Mouse (Mus musculus) mature B cell (primary cell): ENCODE data around the gene Rad51b.

Source experiments
- in situ Hi-C: fragments of 300-500 bp; cut with MboI; formaldehyde crosslinking; loops from 2 replicates; pipeline ENCODE4 v1.14.3; 2019

Gene Rad51b

GRCm38 (mm10) chr12:79492175-79492574, 195.1 kb downstream of the Rad51b start:
- in situ Hi-C loops = no loop called here

DNA sequence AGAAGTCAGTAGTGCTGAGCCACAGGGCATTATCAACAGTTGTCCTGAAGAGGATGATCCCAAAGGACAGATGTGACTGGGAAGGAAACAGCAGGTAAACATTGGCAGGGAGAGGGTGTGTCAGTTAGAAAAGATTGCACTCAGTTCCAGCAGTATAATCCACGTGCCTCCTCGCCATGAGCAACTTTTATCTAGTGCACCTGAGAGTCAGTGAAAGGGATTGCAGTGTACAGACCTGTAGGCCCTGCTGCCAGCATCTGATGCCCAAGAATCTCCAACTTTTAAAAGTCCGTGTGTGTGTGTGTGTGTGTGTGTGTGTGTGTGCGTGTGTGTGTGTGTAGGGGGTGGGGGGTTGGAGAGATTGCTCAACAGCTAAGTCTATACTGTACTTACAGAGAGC, 195.5 kb downstream of the Rad51b start:
- in situ Hi-C loops = no loop called here

- in situ Hi-C loops = no loop called here
These were observed 196.4 kb downstream of the Rad51b start for GRCm38 (mm10) chr12:79493481-79493880.

GRCm38 (mm10) chr12:79498326-79498725, 201.2 kb downstream of the Rad51b start:
- in situ Hi-C loops = no loop called here

DNA sequence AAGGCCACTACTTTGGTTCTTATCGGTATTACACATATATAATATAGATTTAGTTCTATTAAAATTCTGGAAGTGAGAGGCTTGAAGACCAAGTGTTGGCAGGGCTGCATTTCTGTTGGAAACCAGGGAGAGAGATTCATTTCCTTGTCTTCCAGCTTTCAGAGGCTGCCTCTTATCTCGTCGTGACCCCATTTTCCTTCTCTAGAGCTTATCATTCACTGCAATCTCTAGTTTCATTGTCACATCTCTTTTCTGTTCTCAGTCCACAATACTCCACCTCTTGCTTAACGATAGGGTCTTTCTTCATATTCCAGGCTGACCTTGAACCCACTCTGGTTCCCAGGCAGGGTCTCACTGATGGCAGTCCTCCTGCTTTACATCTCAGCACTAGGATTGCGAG, 202.7 kb downstream of the Rad51b start:
- in situ Hi-C loops = no loop called here

DNA sequence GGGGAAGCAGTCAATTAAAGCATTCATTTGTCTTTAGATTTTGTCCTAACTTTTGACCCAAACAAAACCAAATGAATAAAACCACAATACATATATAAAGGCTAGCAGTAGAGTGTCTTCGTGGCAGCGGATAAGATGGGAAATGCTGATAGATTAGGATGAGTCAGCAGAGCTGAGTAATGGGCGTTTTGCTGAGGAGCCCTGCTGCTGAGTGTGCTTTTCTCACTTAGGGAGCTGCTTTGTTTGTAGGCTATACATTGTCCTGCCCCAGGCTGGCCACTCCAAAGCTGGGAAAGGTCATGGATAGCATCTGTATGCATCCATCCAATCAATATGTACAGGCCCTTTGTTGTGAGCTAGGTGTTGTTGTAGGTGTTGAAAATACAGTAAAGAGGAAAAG, 204.8 kb downstream of the Rad51b start:
- in situ Hi-C loops = no loop called here

- in situ Hi-C loops = no loop called here
These were observed 205.9 kb downstream of the Rad51b start for GRCm38 (mm10) chr12:79502862-79503581.

DNA sequence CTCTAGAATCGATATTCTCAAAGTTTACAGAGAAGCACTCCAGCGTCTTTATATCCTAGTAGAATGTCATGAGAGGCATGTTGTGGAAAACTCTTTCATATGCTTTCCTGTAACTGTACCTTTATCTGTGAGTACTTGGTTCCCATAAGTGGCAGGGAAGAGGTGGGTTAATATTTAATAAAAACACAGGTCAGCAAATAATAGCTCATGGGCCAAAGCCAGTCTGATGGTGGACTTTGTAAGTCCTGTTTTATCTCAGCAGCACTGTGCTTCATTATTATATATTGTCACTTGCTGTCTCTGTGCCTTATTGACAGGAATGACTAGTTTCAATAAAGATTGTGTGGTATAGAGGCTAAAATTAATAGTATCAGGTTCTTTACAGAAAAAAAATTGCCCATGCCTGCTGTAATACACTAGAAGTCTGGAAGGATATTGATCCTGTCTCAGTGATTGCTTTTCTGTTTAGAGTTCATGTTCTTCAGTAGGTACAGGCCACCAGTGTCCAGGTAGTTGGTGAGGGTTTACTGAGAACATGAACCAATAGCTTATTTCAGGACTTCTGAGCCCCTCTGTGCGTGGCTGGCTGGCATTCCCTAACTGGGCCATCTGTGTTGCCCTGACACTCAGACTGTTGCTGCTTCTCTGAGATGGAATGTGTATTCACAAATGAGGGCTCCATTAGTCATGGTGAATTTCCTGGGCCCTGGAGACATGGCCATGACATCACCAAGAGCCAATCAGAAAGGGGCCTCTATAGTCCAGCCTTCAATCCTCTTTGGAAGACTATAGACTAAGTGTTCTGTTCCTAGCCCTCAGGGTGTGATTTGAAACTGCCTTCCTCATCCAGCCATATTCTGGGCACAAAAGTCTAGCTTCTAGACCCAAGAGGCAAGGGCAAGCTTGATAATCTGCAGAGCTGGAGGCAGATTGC, 206.8 kb downstream of the Rad51b start:
- in situ Hi-C loops = no loop called here

- in situ Hi-C loops = no loop called here
These were observed 207.6 kb downstream of the Rad51b start for GRCm38 (mm10) chr12:79504641-79505040.

DNA sequence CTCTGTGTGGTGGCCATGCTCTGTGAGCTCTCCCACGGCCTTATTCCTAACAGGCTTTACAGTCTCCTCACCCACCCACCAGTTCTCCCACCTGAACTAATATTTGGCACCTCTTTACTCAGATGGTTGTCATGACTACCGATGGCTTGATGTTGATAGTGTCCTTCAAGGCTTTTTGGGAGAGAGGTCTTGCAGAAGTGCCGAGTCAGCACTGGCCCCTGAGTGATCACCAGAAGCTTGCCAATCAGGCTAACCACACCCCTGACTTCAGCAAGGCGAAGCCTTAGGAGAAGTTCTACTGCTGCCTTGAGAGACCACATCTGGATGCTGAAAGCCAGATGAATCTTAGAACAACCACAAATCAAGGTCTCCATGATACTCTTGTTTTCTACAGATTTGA, 209.3 kb downstream of the Rad51b start:
- in situ Hi-C loops = no loop called here

GRCm38 (mm10) chr12:79507141-79507681, 210.1 kb downstream of the Rad51b start:
- in situ Hi-C loops = no loop called here

- in situ Hi-C loops = no loop called here
These were observed 214.5 kb downstream of the Rad51b start for GRCm38 (mm10) chr12:79511454-79512204.

DNA sequence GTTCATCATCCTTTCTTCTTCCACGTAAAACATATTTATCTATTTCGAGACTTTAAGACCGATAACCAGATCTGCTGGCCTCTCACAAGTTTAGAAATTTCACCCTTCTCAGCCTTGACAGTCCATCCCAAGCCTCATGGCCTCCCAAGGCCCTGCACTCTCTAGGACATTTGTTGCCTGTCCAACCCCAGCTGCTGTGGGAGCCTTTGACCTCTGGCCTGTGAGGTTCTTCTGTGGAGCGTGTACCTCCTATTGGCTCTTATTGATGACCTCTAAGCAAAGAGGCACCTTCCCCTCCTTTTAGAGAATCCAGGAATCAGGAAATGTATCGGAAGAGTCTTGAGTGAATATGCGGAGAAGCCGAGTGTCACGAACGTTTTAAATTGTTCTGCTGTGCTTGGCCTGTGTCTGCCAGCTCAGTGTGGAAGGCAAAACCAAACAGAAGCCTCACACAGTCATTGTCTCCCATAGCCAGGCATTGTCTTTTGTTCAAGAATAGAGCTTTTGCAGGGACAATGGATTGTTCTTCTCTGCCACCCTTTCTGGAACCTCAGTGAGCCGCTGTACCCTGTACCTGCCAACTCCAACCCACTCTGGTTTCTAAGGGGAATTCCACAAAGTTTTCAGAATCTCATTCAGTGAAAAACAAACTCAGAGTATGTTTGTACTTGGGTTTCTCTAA, 215.3 kb downstream of the Rad51b start:
- in situ Hi-C loops = no loop called here

- in situ Hi-C loops = no loop called here
These were observed 216.1 kb downstream of the Rad51b start for GRCm38 (mm10) chr12:79512982-79513681.

- in situ Hi-C loops = no loop called here
These were observed 217.6 kb downstream of the Rad51b start for GRCm38 (mm10) chr12:79514680-79515079.

- in situ Hi-C loops = no loop called here
These were observed 225.3 kb downstream of the Rad51b start for GRCm38 (mm10) chr12:79522374-79522773.

DNA sequence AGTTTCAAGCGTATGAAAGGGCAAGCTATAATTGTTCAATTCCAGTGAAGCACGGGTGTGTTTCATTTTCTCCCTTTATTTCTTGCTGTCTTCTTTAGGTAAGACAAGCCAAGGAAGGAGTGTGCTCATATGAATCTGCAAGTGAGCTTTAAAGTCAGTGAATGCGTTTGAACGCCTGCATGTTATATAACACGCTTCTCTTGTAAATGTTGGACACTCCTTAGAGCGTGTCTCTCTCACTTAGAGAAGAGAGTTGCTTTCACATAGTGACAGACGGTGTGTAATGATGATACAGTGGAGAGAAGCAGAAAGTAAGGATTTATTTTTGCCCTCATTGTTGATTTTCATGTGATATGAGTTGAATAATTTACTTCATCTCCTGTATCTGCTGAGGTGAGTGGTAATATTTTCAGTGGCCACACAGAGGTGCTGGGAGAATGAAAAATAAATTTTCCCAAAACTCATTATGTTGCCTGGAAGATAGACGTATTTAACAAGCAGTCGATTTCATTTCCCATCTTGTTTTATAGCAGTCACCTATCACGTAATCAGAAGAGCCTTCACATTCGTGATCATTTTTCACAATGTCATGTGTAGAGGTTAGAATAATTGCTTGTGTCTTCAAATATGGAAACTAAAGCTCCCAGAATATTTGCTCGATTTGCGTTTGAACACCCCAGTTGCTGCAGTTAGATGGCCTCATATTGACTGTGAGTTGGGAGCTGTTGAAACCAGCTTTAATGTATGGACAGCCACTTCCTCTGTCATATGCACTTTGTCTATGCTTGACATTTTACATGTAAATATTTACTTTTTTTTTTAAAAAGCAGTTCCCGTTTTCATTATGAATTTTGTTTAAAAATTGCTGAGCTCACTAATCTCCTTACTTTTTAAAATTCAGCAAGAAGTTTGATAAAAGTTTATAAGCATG, 228.1 kb downstream of the Rad51b start:
- in situ Hi-C loops = no loop called here

- in situ Hi-C loops = no loop called here
These were observed 228.8 kb downstream of the Rad51b start for GRCm38 (mm10) chr12:79525872-79526271.

DNA sequence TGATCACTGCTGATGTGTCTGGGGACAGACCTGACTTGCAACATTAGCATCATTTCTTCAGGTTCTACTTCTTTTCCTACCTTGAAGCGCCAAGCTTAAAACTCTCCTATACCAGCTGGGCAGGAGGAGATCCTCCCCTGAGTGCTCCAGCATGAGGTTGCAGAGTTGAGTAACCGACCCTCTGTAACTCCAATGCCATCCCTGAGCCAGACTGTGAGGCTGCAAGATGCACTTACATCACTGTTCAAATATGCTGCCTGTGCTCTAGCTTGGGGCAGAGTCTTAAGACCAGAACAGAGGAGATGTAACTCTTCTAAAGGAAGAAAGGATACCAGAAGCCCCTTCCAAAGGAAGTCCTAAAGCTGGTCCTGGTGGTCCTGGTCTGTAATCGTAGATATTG, 230.1 kb downstream of the Rad51b start:
- in situ Hi-C loops = no loop called here
